Mouse (Mus musculus): ENCODE results near the gene Taf9.

Taf9 gene

GRCm38 (mm10) chr13:100651439-100652186 is at the start of gene Taf9:
TSS of gene Taf9 (plus strand) at chr13:100651579.
- no peak for DNase-seq (ENCODE audit: low read depth)

DNA sequence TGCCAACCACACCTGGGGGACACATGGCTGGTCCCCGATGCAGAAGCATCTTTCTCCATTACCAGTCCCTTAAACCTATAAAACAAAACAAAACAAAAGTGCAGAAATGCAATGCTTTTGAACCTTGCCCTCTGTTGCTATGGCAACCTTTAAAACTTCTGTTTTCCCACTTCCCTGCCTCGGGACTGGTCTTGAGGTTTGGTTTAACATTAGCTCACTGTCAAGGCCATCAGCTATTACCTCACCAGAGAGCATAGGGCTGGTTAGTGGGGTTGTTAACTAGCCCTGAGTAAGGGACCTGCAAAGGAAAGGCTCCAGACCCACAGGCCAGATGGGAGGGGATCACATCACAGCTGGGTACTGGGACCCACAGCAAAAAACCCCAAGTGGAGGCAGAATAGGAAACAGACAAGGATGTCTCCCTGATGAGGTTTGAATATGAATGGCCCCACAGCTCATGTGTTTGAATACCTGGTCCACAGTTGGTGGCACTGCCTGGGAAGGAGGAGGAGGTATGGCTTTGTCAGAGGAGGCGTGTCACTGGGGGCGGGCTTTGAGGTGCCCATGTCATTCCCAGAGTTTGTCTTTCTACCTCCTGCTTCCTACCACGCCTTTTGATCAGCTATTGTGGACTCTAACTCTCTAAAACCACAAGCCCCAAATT is 49.0 kb upstream of the Taf9 start:
- DNase-seq (ENCODE audit: low read depth), result no peak

- no peak for DNase-seq (ENCODE audit: low read depth)
Observed at GRCm38 (mm10) chr13:100603031-100603737, 48.2 kb upstream of the Taf9 start.

DNA sequence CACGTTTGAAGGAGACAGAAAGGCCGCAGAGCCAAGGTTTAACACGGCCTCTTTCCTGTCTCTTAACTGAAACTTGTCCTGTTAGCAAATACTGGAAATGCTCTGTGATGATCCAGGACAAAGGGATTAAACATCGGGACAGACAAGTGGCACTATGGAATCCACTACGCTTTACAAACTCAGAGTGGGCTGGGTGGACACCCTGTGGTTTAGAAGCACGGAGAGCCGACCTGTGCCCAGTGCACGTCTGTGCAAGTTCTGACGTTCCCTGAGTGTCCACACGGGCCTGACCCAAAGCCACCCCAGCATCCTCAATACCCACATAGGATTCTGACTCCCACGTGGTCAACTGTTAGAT is 47.7 kb upstream of the Taf9 start:
- no peak for DNase-seq (ENCODE audit: low read depth)

- DNase-seq (ENCODE audit: low read depth), result no peak
Observed at GRCm38 (mm10) chr13:100605845-100606244, 45.5 kb upstream of the Taf9 start.

DNA sequence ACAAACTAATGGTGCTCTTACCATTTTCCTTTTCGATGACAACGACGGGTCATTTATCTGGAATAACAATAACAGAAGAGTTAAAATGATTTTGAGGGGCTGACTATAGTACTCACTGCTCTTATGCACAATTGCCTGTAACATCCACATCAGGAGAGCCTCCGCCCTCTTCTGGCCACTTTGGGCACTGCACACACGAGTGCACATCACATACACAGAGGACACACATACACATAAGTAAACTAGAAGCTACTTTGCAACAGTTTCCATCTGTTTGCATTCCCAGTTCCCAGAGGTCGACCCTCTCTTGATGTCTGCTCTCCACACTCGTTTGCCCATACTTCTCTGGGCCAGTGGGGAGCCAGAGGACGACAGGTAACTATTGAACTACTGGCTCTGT is 43.6 kb upstream of the Taf9 start:
- no peak for DNase-seq (ENCODE audit: low read depth)

- DNase-seq (ENCODE audit: low read depth), result no peak
Observed at GRCm38 (mm10) chr13:100611266-100611665, 40.1 kb upstream of the Taf9 start.

GRCm38 (mm10) chr13:100612251-100612650 is 39.1 kb upstream of the Taf9 start:
- no peak for DNase-seq (ENCODE audit: low read depth)

- DNase-seq (ENCODE audit: low read depth), result no peak
Observed at GRCm38 (mm10) chr13:100612903-100613302, 38.5 kb upstream of the Taf9 start.

DNA sequence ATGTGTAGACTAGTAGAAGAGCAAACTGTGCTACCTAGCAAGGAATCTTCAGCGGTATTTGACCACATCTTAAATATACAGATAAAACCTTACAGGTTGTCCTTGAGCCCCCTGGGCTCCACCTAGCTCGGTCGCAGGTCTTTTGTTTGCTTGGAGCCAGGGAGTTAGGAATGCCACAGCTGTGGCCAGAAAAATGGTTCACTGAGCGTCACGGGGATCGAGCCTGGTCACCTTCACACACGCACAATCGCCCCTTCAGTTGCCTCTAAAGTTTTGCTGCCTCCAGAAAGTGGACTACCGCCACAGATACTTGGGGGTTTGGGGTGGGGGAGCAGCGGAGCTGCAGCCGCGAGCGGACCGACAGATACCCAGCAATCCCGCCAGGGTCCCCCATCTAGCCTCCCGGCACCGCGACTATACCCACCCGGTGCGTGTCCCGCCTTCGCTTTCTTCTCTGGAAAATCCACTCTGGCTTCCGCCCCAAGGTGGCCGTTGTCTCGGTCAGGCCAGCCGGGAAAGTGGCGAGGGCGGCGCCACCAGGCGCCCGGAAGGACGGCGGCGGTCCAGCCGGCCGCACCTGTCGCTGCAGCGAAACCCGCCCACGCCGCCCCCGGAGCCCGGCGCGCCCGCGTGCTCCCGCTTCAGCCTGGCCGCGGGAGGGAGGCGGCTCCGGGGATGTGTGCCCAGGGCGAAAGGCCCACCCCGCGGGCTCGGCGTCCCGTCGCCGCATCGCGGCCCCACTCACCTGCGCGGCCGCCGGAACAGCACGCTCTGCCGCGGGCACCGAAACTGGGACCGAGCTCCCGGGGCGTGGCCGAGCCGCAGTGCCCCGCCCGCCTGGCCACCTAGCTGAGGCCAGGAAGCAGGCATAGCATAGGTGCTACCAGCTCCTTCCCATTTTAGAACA is 34.9 kb upstream of the Taf9 start, which contains the start of gene Marveld2:
TSS of gene Marveld2 (minus strand) at position 791 of the 907 bp plus-strand sequence.
- DNase-seq (ENCODE audit: low read depth), result peak; percentile 55

DNA sequence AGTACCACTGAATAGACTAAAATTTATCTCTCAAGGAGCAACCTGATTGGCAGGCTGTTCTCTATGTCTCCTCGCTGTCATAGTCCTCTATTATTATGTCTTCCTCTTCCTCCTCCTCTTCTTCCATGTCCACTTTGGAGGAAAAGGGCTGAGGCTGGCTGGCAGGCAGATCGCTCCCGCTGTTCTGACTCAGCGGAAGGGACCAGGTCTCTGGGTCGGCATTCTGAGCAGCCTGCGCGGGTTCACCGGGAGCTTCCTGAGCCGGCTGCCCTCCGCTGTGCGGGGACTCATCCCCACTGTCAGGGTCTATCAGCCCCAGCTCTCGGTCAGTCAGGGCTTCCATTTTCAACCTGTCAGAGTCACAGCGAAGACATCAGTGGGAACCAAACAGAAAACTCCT is 33.8 kb upstream of the Taf9 start:
- DNase-seq (ENCODE audit: low read depth), result no peak

DNA sequence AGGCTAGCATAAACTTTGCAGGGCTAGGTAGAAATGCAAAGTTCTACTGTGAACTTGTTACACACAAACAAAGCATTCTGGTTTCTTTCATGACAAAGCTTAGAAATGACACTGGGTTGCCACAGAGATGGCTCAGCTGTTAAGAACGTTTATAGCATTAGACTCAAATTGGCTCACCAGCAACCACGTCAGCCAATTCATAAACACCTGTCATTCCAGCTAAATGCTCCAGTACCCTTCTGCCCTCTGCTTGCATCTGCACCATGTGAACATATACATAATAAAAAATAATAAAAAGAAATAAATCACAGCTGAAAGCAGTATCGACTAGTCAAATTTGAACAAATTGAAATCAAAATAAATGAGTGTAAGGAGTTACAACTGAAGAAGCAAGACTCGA is 29.1 kb upstream of the Taf9 start:
- DNase-seq (ENCODE audit: low read depth), result no peak

DNA sequence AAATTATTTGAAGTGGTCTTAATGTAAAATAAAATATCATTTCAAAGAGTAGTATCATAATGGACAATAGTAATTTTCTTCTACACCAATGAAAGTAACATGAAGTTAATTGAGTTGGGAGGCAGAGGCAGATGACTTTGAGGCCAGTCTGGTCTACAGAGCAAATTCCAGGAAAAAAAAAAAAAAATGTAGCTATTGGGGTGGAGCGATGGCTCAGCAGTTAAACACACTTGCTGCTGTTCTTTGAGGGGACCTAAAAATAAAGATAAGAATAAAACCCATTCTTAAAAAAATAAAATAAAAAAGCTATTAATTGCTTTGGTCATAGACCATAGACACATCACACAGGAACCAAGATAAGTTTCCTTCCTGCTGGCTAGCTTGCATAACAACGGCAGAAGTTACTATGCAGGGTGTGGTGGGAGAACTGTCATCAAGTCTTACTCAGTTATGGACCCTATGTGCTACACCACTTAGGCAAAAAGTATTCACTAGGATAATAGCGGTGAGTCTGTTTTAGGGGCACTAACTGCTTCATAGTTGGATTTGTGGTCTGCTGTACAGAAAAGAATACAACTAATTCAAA is 17.2 kb upstream of the Taf9 start:
- no peak for DNase-seq (ENCODE audit: low read depth)

DNA sequence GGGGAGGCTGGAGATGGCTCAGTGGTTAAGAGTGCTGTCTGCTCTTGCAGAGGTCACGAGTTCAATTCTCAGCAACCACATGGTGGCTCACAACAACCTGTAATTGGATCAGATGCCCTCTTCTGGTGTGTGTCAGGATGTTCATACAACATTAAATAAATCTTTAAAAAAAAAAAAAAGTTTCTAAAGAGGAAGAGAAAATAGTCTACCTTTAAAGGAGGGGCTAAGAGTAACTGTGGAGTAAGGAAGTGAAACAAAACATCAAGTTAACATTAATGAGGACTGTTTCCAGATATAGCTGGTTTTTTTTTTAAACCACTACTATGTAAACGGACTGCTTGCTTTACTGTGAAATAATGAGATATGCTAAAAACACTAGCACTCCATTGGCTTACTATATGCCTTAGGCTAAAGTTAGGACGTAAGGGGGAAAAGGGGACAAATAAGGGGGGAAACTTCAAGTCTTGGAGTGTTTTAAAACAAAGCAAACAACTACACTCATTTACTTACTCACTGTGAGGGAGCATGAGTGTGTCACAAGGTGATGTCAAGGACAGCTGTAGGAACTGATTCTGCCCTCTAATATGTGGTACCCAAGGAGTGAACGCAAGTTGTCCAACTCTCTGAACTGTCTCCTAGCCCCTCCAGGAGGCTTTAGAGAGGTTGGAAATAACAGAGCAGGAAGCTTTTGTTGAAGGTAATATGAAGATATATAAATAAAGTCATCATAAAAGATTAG is 8.7 kb upstream of the Taf9 start:
- DNase-seq (ENCODE audit: low read depth), result no peak

- no peak for DNase-seq (ENCODE audit: low read depth)
Observed at GRCm38 (mm10) chr13:100648223-100648622, 3.2 kb upstream of the Taf9 start.

DNA sequence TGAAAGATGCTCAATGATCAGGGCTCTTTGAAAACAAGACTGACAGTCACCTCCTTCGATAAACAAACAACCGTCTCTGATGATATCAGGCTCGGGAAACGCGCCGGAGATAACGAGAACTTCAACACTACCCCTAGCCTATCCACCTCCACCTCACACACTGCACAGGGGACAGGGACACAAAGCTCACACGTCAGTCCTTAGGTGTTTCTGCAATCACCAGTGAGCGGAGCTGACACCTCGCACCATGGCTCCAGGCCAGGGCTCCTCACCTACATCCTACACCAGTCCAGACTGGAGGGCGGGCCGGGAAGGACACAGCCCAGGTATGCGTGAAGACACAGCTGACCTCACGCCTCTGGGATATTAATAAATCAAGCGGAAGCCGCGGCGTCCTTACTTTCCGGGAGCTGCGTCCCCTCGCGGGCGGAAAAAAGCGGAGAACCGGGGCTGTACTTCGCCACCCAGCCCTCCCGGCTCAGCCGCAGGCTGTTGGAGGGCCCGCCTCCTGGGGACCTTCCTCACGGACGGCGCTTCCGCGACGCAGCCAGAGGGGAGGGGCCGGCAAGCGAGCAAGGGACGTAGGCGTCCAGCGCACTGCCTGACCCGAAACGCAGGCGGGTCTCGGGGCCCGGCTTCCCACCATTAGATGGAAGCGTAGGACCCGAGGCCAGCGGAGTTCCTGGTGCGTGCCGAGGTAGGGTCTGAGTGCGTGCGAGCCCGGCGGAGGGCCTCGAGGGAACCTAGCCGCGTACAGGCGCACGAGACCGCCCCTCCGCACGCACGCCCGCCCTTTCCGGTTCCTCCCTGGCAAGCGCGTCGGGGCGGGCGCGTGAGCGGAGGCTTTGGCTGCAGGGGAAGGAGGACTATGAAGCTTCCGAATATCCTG is 585 bp upstream of the Taf9 start, which contains the start of the genes Ak6 and Rad17:
TSS of gene Ak6 (plus strand) at position 430 of the 889 bp plus-strand sequence.
TSS of gene Rad17 (minus strand) at position 502 of the 889 bp plus-strand sequence.
- DNase-seq (ENCODE audit: low read depth), result peak; percentile 97

GRCm38 (mm10) chr13:100658091-100658490 is 6.7 kb downstream of the Taf9 start:
- no peak for DNase-seq (ENCODE audit: low read depth)

DNA sequence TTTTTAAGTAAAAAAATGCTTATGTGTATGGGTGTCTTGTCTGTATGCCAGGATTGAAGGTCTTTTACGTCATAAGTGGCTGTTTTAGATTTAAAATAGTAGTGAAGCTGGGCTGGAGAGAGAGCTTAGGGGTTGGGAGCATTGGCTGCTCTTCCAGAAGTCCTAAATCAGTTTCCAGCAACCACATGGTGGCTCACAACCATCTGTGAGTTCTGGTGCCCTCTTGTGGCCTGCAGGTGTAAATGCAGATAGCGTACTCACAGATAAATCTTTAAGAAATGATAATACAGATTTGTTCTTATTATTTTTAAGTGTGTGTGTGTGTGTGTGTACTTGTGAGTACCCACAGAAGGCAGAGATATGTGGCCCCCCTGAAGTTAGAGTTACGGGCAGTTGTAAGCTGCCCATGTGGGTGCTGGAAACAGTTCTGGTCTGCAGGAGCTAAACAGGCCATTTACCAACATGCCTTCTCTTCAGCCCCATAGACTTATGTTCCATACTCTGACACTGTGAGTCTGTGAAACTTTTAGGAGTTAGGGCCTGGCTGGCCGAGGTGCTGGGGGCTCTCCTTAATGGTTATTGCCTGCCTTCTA is 8.6 kb downstream of the Taf9 start:
- DNase-seq (ENCODE audit: low read depth), result peak; percentile 82
